Mouse (Mus musculus) heart, adult 2 months (tissue): ENCODE measurements at regions not wholly inside any gene's neighbourhood (a gene's known extent, or its start where the extent isn't known, plus 50 kb on each side); places are given as distances from the start of the nearest gene placed in this dataset.

Source experiments
- CTCF ChIP-seq: fragments of 200-600 bp; IDR thresholded peaks from 2 replicates; pipeline ENCODE4 v1.8.1; 2022; ENCODE audit warnings: antibody characterized with exemption, mild to moderate bottlenecking, moderate library complexity
- EP300 ChIP-seq: fragments of 200-500 bp; IDR thresholded peaks from 2 replicates; pipeline ENCODE4 v1.6.1; 2011; ENCODE audit warnings: low read depth, low read length, control low read depth; ENCODE audit not compliant: insufficient read depth
- POLR2A ChIP-seq: fragments of 200-500 bp; IDR thresholded peaks from 2 replicates; pipeline ENCODE4 v1.6.1; 2011; ENCODE audit warnings: mild to moderate bottlenecking, low read depth, low read length, control low read depth; ENCODE audit not compliant: insufficient read depth

DNA sequence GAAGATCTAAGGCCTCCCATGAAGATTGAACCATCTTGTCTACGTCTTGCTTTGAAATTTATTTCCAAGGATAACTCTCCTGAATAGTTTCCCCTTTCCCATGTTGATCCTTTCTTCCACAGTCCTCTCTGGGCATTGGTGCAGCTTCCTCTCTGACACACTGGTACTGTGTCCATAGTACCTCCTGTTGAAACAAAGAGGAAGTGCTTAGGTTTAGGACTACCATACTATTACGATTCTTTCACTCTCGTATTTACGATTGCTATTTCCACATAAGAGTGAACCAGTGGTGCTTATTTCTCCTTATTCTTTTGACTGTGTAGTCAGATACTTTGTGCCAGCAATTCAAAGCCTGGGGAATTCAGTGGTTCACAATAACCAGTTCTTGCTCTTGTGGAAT lies 282.2 kb upstream of the Nrp1 start:
- TF ChIP-seq CTCF (no peak), EP300 (no peak), POLR2A (no peak)
